Mouse (Mus musculus) lung, embryonic 16.5 days (tissue): ENCODE results near the gene Saal1. TPM values are rescaled to one million over a fixed set of nuclear protein-coding genes. Genes with fewer than 3 reads are reported as not detected.

Experiments
- ATAC-seq: fragments of 200-750 bp; cut with Nextera tagmentation; 2 replicates; pipeline ENCODE4 v1.8.0; 2017; ENCODE audit warnings: low read depth, mild to moderate bottlenecking, moderate library complexity
- H3K27ac ChIP-seq: fragments of 300-500 bp; sonication (generic); 2 replicates; pipeline ENCODE4 v1.5.1; 2014; ENCODE audit warnings: mild to moderate bottlenecking, control low read depth, low read length
- H3K27me3 ChIP-seq: fragments of 300-500 bp; sonication (generic); 2 replicates; pipeline ENCODE4 v1.6.1; 2014; ENCODE audit warnings: low read depth, low read length, mixed read lengths; ENCODE audit not compliant: control insufficient read depth, insufficient read depth
- H3K36me3 ChIP-seq: fragments of 300-500 bp; sonication (generic); 2 replicates; pipeline ENCODE4 v1.6.1; 2014; ENCODE audit warnings: low read length; ENCODE audit not compliant: control insufficient read depth, insufficient read depth
- H3K4me1 ChIP-seq: fragments of 300-500 bp; sonication (generic); replicated peaks from 2 replicates; pipeline ENCODE4 v1.6.1; 2014; ENCODE audit warnings: low read length, mixed read lengths; ENCODE audit not compliant: control insufficient read depth, insufficient read depth
- H3K4me2 ChIP-seq: fragments of 300-500 bp; sonication (generic); 2 replicates; pipeline ENCODE4 v1.6.1; 2014; ENCODE audit warnings: low read depth, low read length, control low read depth
- H3K4me3 ChIP-seq: fragments of 300-500 bp; sonication (generic); 2 replicates; pipeline ENCODE4 v1.5.1; 2014; ENCODE audit warnings: mild to moderate bottlenecking, low read length, control low read depth
- H3K9ac ChIP-seq: fragments of 300-500 bp; sonication (generic); 2 replicates; pipeline ENCODE4 v1.6.1; 2014; ENCODE audit warnings: low read length, control low read depth
- H3K9me3 ChIP-seq: fragments of 300-500 bp; sonication (generic); 2 replicates; pipeline ENCODE4 v1.6.1; 2016; ENCODE audit warnings: low read length; ENCODE audit not compliant: control insufficient read depth
- WGBS: fragments of 180-500 bp; shearing (Covaris S2); extraction: QIAGEN DNeasy Blood & Tissue Kit; methylation state at CpG from one replicate; pipeline ENCODE4 v1.1.7; 2014; 5-methylcytosine and 5-hydroxymethylcytosine counted together
- polyA plus RNA-seq: library from polyadenylated mRNA; unstranded; fragments of >200 nt; fragmentation: Nextera tagmentation; extraction: Ambion mirVana; gene quantifications from 2 replicates; pipeline ENCODE4 v1.2.1, GENCODE M21; 2015

The Saal1 gene
- polyA plus RNA-seq, 1 experiment from 2014 or later, result 29.4 TPM

DNA sequence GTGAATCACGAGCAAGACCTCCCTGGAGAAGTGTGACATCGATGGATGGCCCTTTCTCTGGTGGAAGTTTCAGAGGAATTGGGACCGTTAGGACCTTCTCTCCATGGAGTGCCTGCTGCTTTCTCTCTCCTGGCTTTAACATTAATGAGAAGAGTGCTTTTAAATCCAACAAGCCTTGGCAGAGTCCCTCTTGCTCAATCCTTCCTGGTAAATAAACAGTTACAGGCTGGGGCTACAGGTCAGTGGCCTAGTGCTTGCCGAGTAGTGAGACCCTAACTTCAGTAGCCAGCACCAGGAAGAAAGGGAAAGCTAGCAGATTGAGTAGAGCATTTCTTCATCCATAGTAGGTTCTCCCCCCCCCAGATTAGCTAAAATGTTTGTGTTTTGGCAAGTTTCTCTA lies 22.0 kb upstream of the Saal1 start, which contains the start of gene Saa4:
TSS of gene Saa4 (minus strand) at position 146 of the 400 bp plus-strand sequence.
- H3K36me3 ChIP-seq, result no peaks in the 10 kb centered on the region
- H3K4me1 ChIP-seq, result no peaks in the 10 kb centered on the region
- H3K4me2 ChIP-seq, result no peak within 1 kb of the TSS
- 65% methylated on average over 4 of the region's 4 CpGs for WGBS
- no peak within 1 kb of the TSS for H3K4me3 ChIP-seq
- no peak for ATAC-seq
- H3K9ac ChIP-seq, result no peak within 1 kb of the TSS
- H3K27me3 ChIP-seq, result no peaks in the 10 kb centered on the region
- H3K27ac ChIP-seq, result no peak within 1 kb of the TSS
- H3K9me3 ChIP-seq, result no peaks in the 10 kb centered on the region

DNA sequence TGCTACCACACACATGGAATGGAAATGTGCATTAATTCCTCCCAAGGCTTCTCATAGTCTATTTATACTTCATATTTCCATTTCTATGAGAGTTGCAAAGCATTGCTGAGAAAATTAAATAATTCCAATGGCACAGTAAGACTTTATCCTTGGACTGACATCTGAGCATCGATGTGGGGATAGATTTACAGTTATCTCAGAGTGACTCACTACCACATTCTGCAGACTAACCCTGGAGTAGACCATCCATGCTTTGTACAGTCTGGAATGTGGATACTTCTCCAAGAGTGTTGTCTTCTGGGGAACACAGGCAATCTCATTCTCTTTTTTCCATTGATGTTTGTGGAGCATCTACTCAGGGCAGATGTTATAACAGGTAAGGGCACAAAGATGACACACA lies 17.1 kb upstream of the Saal1 start:
- Histone ChIP-seq H3K36me3 (no peaks in the 10 kb centered on the region), H3K4me1 (no peaks in the 10 kb centered on the region), H3K27ac (no peak overlapping the region), H3K9me3 (no peaks in the 10 kb centered on the region), H3K4me3 (no peak overlapping the region), H3K27me3 (no peaks in the 10 kb centered on the region), H3K9ac (no peak overlapping the region), H3K4me2 (no peak overlapping the region)
- WGBS, result 81% methylated on average over 1 of the region's 1 CpGs
- no peak for ATAC-seq

DNA sequence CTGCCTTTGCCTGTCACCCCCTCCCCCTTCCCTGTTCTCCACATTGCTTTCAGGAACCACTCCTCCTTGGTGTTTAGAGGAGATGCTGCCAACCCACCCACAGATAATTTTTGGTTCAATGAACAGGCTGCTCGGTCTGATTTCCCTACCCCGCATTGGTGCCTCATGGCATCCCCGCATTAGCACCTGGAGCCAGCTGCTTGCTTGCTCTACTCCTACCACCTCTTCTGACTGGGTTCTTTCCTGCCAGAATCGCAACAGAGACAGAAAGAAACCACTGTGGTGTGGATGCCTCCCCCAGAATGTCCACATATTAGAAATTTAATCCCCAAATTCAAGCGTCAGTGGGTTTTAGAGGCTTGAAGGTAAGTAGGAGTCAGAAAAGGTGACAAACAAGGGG lies 13.9 kb upstream of the Saal1 start:
- no peaks in the 10 kb centered on the region for H3K36me3 ChIP-seq
- no peak for ATAC-seq
- H3K27ac ChIP-seq, result no peak overlapping the region
- no peak overlapping the region for H3K9ac ChIP-seq
- 69% methylated on average over 5 of the region's 5 CpGs for WGBS
- H3K9me3 ChIP-seq, result no peaks in the 10 kb centered on the region
- no peak overlapping the region for H3K4me2 ChIP-seq
- H3K4me3 ChIP-seq, result no peak overlapping the region
- H3K27me3 ChIP-seq, result no peaks in the 10 kb centered on the region; the same call in 1 of the 2 replicates
- H3K4me1 ChIP-seq, result peaks cover 11% of the 10 kb centered on the region

DNA sequence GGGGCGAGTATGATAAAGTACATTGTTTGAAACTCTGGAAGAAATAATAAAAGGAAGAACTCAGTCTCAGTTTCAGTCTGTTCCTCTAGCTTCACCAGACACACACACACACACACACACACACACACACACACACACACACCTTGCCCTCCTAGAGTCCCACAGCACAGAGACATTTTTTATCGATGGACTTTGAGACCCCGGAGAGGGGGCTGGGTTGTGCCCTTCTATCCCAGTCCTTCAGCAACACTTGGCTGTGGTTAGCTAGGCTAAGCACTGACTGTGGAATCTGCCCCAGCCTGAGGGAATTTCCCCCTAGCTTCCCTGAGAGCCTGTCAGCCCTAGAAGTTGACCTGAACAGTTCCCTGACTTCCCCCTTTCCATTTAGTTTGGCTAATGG lies 13.4 kb upstream of the Saal1 start:
- no peak for ATAC-seq
- Histone ChIP-seq H3K27me3 (no peaks in the 10 kb centered on the region; the same call in 1 of the 2 replicates), H3K4me3 (no peak overlapping the region), H3K4me2 (no peak overlapping the region), H3K9me3 (no peaks in the 10 kb centered on the region), H3K9ac (no peak overlapping the region), H3K27ac (no peak overlapping the region), H3K4me1 (peaks cover 17% of the 10 kb centered on the region), H3K36me3 (no peaks in the 10 kb centered on the region)
- 77% methylated on average over 3 of the region's 3 CpGs for WGBS

DNA sequence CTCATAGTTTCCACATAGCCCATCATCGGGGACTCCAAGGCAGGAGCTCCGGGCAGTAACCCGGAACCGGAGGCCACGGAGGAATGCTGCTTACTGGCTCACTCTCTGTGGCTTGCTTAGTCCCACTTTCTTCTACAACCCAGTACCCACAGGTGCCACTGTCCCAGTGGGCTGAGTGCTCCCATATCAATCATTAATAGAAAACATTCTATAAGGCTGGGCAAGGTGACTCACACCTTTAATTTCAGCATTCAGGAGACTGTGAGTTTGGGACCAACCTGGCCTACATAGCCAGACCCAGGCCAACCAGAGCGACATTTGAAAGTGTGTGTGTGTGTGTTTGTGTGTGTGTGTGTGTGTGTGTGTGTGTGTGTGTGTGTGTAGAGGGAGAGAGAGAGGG lies 12.9 kb upstream of the Saal1 start:
- Histone ChIP-seq H3K4me2 (no peak overlapping the region), H3K27me3 (peaks cover 2% of the 10 kb centered on the region; the same call in 1 of the 2 replicates), H3K4me3 (no peak overlapping the region), H3K9me3 (no peaks in the 10 kb centered on the region), H3K9ac (no peak overlapping the region), H3K4me1 (peaks cover 17% of the 10 kb centered on the region), H3K36me3 (no peaks in the 10 kb centered on the region), H3K27ac (no peak overlapping the region)
- WGBS, result 89% methylated on average over 6 of the region's 6 CpGs
- ATAC-seq, result no peak

DNA sequence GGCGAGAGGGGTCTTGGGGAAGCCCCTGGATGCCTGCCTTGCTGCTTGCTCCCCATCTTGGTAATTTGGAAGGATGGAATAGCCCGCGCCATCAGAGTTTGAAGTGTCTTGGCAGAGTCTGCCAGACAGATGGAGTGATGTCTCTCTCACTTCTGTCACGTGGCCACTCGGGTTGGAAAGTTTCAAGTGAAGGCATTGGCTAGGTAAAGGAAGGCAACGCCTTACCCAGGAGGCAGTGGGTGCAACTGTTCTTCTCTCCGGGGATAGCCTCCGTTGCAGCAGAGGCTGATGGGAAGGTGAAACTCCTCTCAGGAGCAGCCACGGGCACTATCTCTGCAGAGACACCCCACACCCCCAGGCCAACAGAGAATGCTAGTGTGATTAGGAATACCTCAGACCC lies 10.0 kb upstream of the Saal1 start:
- H3K4me1 ChIP-seq, result peaks cover 26% of the 10 kb centered on the region
- H3K27ac ChIP-seq, result peak overlapping the region; percentile 64
- no peak for ATAC-seq
- no peak overlapping the region for H3K9ac ChIP-seq
- H3K36me3 ChIP-seq, result no peaks in the 10 kb centered on the region
- H3K4me3 ChIP-seq, result no peak overlapping the region
- WGBS, result 62% methylated on average over 9 of the region's 9 CpGs
- no peaks in the 10 kb centered on the region for H3K9me3 ChIP-seq
- H3K27me3 ChIP-seq, result peaks cover 5% of the 10 kb centered on the region; the same call in 1 of the 2 replicates
- no peak overlapping the region for H3K4me2 ChIP-seq

DNA sequence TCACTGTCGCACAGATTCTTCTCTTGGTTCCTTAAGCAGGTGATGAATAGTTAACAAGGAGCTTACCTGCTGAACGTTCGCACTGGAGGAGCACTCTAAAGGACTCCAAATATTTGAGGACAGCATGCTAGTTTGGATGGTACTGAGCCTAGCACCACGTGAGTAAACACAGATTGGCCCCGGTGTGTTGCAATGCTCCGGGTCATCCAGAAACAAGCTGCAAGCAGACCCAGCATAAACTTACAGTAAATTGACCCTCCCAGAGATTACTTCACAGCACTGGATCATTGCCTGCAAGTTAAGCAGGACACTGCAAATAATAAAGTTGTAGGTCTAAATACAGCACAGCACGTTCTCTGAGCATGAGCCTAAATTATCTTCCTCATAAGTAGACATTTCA lies 9.0 kb upstream of the Saal1 start:
- H3K36me3 ChIP-seq, result no peaks in the 10 kb centered on the region
- H3K9me3 ChIP-seq, result no peaks in the 10 kb centered on the region
- peak; percentile 90 for ATAC-seq
- H3K27ac ChIP-seq, result peak overlapping the region; percentile 4; the same call in 1 of the 2 replicates
- H3K4me3 ChIP-seq, result no peak overlapping the region
- no peak overlapping the region for H3K4me2 ChIP-seq
- peaks cover 26% of the 10 kb centered on the region for H3K4me1 ChIP-seq
- 32% methylated on average over 7 of the region's 7 CpGs for WGBS
- H3K9ac ChIP-seq, result no peak overlapping the region
- H3K27me3 ChIP-seq, result peaks cover 5% of the 10 kb centered on the region; the same call in 1 of the 2 replicates

DNA sequence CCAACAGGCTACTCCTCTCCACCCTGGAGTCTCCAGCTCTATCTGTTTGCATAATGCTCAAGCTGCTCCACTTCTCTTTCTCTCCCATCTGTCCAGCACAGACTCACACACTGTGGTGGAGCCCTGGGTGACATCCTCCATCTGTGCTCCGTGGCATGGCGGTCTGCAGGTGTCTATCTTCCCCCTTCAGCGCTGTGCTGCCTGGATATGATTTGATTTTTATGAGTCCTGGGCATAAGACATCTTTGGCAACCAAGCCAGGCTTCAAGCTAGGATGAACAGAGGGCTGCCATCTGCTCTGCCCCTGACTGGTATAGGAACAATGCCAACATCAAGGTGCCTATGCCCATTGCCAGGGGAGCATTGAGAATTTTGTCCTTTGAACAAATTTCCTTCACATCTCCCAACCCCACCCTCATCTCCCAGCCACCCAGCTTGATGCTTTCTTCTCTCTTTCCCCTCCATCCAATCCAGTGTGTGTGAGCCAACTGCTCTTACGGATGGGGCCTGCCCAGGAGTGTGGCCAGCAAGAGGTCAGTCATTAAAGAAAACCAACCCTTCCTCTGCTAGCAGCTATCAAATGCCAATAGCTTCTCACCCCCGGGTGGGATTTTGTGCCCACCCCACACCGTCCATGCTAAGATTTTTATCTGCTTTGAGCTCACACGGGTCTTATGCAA lies 8.3 kb upstream of the Saal1 start:
- H3K27me3 ChIP-seq, result peaks cover 5% of the 10 kb centered on the region; the same call in 1 of the 2 replicates
- no peaks in the 10 kb centered on the region for H3K36me3 ChIP-seq
- no peak overlapping the region for H3K9ac ChIP-seq
- ATAC-seq, result no peak
- H3K27ac ChIP-seq, result no peak overlapping the region; the same call in 1 of the 2 replicates
- no peak overlapping the region for H3K4me2 ChIP-seq
- WGBS, result 66% methylated on average over 7 of the region's 7 CpGs
- peaks cover 26% of the 10 kb centered on the region for H3K4me1 ChIP-seq
- no peak overlapping the region for H3K4me3 ChIP-seq
- H3K9me3 ChIP-seq, result no peaks in the 10 kb centered on the region

DNA sequence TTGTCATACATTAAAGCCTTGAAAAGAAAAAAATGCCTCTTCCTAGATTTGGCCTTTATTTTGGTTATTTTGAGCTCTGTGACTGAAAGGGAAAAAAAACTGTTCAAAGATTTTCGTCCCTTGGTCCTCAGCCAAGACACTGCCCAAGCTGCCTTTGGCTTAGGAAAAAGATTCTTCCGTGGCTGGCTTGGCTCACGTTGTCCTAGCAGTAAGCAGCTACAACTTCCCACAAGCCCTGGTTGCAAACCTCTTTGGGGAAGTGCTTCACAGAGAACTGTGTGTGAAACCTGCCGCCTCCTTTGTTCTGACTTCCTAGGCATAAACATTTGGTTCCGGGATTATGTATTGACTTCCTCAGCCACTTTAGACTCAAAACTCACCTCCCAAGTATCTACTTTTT lies 6.4 kb upstream of the Saal1 start:
- WGBS, result 25% methylated on average over 5 of the region's 5 CpGs
- H3K4me3 ChIP-seq, result no peak overlapping the region
- ATAC-seq, result no peak
- H3K4me1 ChIP-seq, result peaks cover 26% of the 10 kb centered on the region
- H3K36me3 ChIP-seq, result no peaks in the 10 kb centered on the region
- no peak overlapping the region for H3K9ac ChIP-seq
- peaks cover 5% of the 10 kb centered on the region; the same call in 1 of the 2 replicates for H3K27me3 ChIP-seq
- H3K4me2 ChIP-seq, result no peak overlapping the region
- 0 out of 2 replicates have a peak overlapping the region, but pooled peaks have one; percentile 15 for H3K27ac ChIP-seq
- no peaks in the 10 kb centered on the region for H3K9me3 ChIP-seq
